Mouse (Mus musculus): Measurements from ENCODE around the gene Ugt1a7c.

Ugt1a7c gene

GRCm38 (mm10) chr1:88195687-88196086 lies 100.8 kb downstream of the Ugt1a7c start:
- no peak for DNase-seq (ENCODE audit: low read depth, low spot score)

DNA sequence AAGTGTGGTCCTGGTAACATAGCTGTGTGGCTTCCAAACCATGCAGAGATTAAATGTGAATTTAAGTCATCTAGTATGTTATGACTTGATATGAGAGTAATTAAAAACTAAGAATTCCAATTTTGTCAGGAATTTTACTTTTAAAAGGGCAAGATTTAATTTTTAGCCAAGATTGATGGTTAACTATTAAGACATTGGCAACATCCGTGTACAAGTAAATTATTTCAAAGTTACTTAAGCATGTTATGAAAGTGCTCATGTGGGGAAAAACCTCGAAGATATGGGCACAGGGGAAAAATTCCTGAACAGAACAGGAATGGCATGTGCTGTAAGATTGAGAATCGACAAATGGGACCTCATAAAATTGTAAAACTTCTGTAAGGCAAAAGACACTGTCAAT lies 102.6 kb downstream of the Ugt1a7c start:
- no peak for DNase-seq (ENCODE audit: low read depth, low spot score)

GRCm38 (mm10) chr1:88199996-88200395 lies 105.1 kb downstream of the Ugt1a7c start:
- DNase-seq (ENCODE audit: low read depth, low spot score) = no peak

DNA sequence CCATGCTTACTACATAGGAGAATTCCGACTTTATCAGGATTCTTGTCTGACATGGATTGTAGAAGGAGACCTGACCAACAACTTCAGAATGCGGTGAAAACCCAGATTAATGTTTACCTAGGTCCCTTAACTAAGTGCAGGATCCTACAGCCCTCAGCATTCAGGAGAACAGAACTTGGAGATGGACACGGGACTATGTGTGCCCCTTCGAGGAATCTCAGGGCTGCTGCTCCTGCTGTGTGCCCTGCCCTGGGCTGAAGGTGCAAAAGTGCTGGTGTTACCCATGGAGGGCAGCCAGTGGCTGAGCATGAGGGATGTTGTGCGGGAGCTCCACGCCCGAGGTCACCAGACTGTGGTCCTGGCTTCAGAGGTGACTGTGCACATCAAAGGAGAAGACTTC lies 105.6 kb downstream of the Ugt1a7c start, which contains the start of gene Ugt1a2:
Gene Ugt1a2, plus strand, starts transcription at position 146 of the 400 bp plus-strand sequence.
- DNase-seq (ENCODE audit: low read depth, low spot score) = no peak

- peak; percentile 81 for DNase-seq (ENCODE audit: low read depth, low spot score)
Measured at GRCm38 (mm10) chr1:88205294-88205922, 110.5 kb downstream of the Ugt1a7c start, which contains the start of gene Dnajb3. Gene Dnajb3 (minus strand): TSS chr1:88205782.

DNA sequence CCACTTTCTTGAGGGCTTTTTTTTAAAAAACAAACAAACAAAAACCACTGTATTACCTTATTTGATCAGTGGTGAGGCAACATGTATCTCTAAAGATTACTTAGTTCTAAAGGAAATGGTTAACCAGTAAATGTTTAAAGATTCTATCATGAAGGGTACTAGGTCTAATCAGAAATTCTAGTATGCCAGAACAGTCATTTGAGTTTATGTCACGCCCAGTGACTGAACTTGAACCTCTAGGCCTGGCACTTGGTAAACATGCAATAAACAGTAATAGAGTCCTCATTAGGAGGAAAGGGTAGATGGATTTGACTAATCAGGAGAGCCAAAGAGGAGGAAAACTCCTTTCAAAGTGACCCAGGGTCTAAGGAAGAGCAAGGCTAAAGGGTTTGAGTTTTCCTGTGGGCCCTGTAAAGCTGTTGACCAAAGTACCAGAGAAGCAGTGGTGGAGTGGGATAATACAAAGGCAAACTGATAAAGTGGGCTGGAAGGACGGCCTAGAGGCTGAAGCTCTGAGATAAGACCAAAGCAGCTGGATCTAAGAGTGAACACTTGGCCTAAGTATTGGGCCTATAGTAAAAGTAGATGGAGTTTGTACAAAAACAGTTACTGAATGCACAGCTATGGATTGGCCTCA lies 112.1 kb downstream of the Ugt1a7c start:
- peak; percentile 74 for DNase-seq (ENCODE audit: low read depth, low spot score)

GRCm38 (mm10) chr1:88211812-88212211 lies 117.0 kb downstream of the Ugt1a7c start, which contains the start of gene Ugt1a1:
Gene Ugt1a1 (plus strand): TSS chr1:88211959.
- no peak for DNase-seq (ENCODE audit: low read depth, low spot score)

- DNase-seq (ENCODE audit: low read depth, low spot score) = no peak
Measured at GRCm38 (mm10) chr1:88212341-88213045, 117.6 kb downstream of the Ugt1a7c start.

- DNase-seq (ENCODE audit: low read depth, low spot score) = no peak
Measured at GRCm38 (mm10) chr1:88213061-88213460, 118.2 kb downstream of the Ugt1a7c start.

- DNase-seq (ENCODE audit: low read depth, low spot score) = no peak
Measured at GRCm38 (mm10) chr1:88213766-88214461, 119.1 kb downstream of the Ugt1a7c start.

- no peak for DNase-seq (ENCODE audit: low read depth, low spot score)
Measured at GRCm38 (mm10) chr1:88214462-88214952, 119.6 kb downstream of the Ugt1a7c start.

- DNase-seq (ENCODE audit: low read depth, low spot score) = no peak
Measured at GRCm38 (mm10) chr1:88215466-88216380, 120.9 kb downstream of the Ugt1a7c start.

DNA sequence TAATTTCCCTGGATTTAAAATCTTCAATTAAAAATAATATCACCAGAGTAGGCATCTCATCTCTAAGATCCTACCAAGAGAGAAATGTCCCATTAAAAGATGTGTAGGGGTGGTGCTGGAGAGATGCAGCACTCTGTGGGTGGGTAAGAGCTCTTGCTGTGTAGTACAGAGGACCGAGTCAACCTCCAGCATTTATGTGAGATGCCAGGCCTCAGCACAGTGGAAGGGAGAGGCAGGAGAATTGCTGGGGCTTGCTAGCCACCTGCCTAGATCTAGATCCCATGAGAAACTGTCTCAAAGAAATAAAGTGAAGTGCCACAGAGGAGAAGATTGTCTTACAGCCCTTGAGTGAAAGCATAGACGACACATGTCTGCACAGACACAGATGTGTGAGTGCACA lies 121.7 kb downstream of the Ugt1a7c start:
- DNase-seq (ENCODE audit: low read depth, low spot score) = no peak

- no peak for DNase-seq (ENCODE audit: low read depth, low spot score)
Measured at GRCm38 (mm10) chr1:88217144-88217543, 122.3 kb downstream of the Ugt1a7c start.

DNA sequence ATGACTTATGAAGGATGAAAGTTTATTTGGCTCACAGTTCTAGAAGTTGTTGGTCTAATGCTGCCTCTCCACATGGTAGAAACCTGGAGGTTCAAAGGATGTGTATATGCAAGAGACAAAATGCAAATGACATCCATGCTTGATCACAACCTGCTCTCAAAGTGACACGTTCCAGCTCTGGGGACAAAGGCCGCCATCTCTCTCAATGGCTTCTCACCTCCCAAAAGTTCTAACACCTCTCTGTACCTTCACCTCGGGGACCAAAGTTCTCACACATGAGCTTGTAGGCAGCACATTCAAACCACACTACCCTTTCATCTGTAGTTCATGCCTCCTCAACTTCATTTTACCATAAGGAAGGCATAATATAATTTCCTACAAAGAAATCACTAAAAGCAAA lies 122.7 kb downstream of the Ugt1a7c start:
- no peak for DNase-seq (ENCODE audit: low read depth, low spot score)

GRCm38 (mm10) chr1:88218051-88218450 lies 123.2 kb downstream of the Ugt1a7c start:
- no peak for DNase-seq (ENCODE audit: low read depth, low spot score)

DNA sequence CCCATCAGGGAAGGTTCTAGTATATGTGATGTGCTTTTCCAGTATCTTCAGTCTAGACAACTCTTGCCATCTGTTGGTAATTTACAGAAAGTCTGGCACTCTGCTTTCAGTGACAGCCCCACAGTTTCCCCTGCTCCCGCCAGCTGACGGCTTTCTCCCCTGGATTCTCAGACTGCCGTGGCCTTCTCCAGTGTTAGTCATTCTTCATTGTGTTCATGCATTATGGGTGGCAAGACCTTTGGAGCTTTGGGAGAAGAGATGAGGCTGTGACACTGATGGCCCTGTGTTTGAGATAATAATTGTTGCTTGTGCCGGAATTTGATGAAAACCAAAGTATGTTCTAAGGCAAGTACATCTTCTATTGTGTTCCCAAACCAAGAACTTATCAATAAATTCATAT lies 123.7 kb downstream of the Ugt1a7c start:
- no peak for DNase-seq (ENCODE audit: low read depth, low spot score)

- DNase-seq (ENCODE audit: low read depth, low spot score) = no peak
Measured at GRCm38 (mm10) chr1:88219054-88219453, 124.2 kb downstream of the Ugt1a7c start.

GRCm38 (mm10) chr1:88220336-88220735 lies 125.5 kb downstream of the Ugt1a7c start:
- DNase-seq (ENCODE audit: low read depth, low spot score) = no peak

GRCm38 (mm10) chr1:88222216-88222615 lies 127.4 kb downstream of the Ugt1a7c start:
- DNase-seq (ENCODE audit: low read depth, low spot score) = no peak

Measured in c-Kit-negative CD71-positive TER-119-positive erythroid progenitor cells, embryonic 14.5 days (primary cell).